Mouse (Mus musculus) gastrocnemius, postnatal 14 days (tissue): Measurements from ENCODE around the gene Gm21518. TPM values are rescaled to one million over a fixed set of nuclear protein-coding genes. Genes with fewer than 3 reads are reported as not detected.
"Not testable (repeated sequence)": the region's sequence is repeated elsewhere in the genome, so short reads cannot be mapped to it uniquely, and the experiment has no call there.

Experiments
- DNase-seq: peaks from one replicate; pipeline ENCODE4 v3.0.0; 2021; ENCODE audit warnings: mixed read lengths
- intact Hi-C: fragments of 180-260 bp; cut with DNase I; formaldehyde crosslinking; loops from one replicate; pipeline ENCODE4 v1.15.1; 2025; ENCODE audit warnings: low total_unique reads
- long read RNA-seq, 2 experiments: library from polyadenylated mRNA; stranded (forward); transcript quantifications; one replicate each; pipeline ENCODE4 v2.0.0; 2021
- total RNA-seq, 2 experiments: library from RNA; stranded (reverse); gene quantifications; 2 replicates each; pipeline ENCODE4 v1.2.3; 2021

Gene Gm21518
- not detected for total RNA-seq
- long read RNA-seq, experiment 1: 0 reads
- long read RNA-seq, experiment 2: 0 reads

- intact Hi-C loops, DNase-seq: not testable (repeated sequence)
These were observed at the start of gene Gm21518 for GRCm38 (mm10) chrY:62190566-62190965. Gene Gm21518 (plus strand): TSS chrY:62190866.
